Mouse (Mus musculus): ENCODE results near the gene Gm11115.

GRCm38 (mm10) chr5:88153999-88154398 is at the start of gene Gm11115:
- TF ChIP-seq POLR2A (IDR thresholded peaks at IDR 0.05; ENCODE audit: borderline replicate concordance, extremely low read depth, low read depth, low read length), result no peak
- TF ChIP-seq CTCF (IDR thresholded peaks at IDR 0.05; ENCODE audit: insufficient read depth, low read length), result no peak
